Mouse (Mus musculus) thymus, postnatal 0 days (tissue): ENCODE results near the gene Tnks2. TPM values are rescaled to one million over a fixed set of nuclear protein-coding genes. Genes with fewer than 3 reads are reported as not detected.
"Not testable (repeated sequence)": the region's sequence is repeated elsewhere in the genome, so short reads cannot be mapped to it uniquely, and the experiment has no call there.

Source experiments
- DNase-seq: peaks from one replicate; pipeline ENCODE4 v3.0.0-alpha.2; 2015; ENCODE audit warnings: low spot score
- polyA plus RNA-seq: library from polyadenylated mRNA; unstranded; fragments of >200 nt; fragmentation: Nextera tagmentation; extraction: Ambion mirVana; gene quantifications from 2 replicates; pipeline ENCODE4 v1.2.1, GENCODE M21; 2015

Gene Tnks2
- polyA plus RNA-seq = 32.4 and 37.2 TPM in 2 replicates

DNA sequence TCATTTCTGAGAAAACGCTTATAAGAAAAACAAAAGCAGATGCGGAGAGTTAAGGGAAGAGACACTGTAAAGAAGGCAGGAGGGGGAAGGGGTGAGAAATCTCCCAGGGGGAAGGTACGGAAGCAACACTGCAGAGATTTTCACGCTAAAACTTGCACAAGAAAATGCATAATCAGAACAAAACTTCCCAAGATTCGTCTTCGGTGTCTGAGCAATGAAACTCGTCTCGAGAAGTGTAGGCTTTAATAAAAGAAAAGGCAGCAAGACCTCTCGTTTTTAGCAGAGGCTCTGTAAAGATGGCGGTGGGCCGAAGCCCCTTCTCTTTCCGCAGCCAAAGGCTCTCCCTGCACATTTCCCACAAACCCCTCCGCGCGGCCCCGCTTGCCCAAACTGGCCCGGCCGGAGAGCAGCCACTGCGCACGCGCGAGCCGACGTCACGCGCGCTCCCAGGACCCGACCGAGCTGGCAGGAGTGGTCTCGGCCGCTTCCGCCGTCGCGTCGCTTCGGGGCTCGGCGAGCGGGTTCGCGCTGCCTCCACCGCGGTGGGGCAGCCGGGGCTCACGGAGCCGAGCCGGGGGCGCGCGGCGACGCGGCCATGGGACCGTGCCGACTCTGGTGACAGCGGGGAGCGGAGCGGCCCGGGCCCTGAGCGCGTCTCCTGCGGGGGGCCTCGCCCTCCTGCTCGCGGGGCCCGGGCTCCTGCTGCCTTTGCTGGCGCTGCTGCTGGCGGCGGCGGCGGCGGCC lies at the start of gene Tnks2:
Tnks2 (plus strand) TSS at position 445 of the 744 bp plus-strand sequence.
- peak; percentile 94 for DNase-seq

DNA sequence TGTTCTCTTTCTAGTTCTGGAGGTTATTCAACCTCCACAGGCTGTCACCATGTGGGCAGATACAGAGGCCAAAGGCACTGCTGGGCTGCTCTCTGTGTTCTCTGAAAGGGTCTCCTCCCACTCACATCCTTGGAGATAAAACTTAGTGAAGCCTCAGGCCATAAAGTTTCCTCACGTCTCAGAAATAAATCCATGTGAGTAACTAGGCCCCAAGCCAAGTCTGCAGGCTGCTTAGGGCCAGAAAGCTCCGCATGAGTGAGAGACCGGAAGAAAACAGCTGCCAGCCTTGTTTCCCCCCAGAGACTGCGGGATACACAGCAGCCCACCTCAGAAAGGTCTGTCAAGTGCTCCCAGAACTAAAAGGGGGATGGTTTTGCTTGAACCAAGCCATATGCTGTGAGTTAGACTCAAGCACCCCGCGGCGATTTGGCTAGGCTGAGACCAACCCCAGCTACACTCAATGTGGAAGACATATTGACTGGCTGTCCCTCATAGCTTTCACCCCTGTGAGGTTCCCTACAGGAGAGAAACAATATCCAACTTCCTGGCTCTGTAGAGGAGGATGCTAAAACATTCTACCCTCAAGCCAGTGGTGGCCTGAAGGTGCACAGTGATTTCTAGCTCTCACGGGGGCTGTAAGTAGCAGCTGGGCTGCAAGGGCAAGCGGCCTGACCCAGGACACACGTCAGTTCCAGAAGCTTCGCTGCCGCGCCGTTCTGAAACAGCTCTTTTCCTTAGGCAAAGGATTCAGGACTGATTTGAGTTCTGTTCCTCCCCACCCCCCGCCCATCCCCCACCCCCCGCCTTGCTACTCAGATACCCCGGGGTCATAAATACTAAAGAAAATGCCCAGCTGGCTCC lies 43.9 kb upstream of the Tnks2 start:
- no peak for DNase-seq

DNA sequence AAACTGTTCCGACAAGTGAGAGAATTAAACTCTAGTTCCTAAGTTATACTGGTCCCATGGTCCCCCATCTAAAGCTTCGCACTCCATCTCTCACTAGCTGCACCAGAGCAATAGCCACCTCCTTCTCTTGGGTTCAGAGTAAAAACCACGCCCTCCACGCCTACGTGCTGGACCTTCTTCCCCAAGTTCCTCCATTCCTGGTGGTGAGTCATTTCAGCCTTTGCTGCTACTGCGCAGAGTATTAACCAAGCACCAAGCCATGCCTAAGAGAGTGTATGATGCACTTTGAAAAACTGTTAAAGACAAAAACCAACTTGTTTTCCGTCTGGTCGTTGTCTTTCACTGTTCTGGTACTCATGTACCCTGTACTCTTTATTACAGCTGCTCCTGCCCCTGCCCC lies 41.4 kb upstream of the Tnks2 start:
- DNase-seq = no peak

DNA sequence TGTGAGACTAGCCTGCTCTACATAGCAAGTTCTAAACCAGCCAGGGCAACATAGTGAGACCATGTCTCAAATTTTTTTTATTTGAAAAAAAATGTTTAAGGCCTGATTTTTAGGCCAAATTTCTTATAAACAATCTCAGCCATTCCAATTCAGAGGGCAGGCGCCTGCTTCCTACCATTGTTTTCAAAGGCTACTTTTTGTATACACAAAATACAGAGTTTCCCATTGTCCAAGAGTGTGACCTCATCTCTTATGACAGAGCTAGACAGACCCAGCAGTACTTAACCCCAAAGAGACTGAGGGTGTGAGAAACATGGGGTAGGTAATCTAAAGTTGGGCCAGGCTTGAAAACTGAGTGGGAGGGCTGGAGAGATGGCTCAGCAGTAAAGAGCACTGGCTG lies 40.6 kb upstream of the Tnks2 start:
- no peak for DNase-seq

DNA sequence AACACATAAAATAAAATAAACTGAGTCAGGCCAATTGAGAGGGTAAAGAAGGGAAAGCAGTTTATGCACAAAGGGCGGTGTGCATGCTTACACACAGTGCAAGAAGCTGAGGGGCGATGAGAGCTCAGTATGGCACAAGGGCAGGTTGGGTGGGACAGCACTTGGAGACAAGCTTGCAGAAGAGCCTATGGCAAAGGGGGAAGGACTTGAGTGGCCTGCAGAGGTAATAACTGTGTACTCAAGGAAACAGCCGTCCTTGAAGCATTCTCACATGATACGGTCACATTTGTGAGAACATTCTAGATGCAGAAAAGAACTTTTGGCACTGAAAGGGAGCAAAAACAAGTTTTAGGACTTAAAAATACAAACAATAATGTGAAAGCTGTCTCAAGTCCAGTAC lies 40.0 kb upstream of the Tnks2 start:
- DNase-seq = no peak

DNA sequence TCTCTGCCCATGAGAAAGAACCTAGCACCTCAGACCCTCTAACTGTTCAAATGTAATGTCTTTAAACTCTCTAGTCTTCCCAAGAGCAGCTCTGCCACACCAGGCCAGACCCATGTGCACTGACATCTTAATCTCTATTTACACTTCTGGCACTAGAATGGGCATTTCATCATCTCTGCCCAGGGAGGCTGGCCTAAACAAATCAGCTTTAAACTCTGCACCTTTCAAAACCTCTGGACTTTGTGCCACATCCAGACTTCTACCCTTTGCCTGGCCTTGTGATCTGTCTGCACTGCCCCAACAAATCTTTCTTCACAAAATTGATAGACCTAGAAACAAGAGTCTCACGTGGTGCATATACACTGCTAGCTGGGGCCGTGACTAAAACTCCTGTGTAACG lies 38.8 kb upstream of the Tnks2 start:
- DNase-seq = no peak

DNA sequence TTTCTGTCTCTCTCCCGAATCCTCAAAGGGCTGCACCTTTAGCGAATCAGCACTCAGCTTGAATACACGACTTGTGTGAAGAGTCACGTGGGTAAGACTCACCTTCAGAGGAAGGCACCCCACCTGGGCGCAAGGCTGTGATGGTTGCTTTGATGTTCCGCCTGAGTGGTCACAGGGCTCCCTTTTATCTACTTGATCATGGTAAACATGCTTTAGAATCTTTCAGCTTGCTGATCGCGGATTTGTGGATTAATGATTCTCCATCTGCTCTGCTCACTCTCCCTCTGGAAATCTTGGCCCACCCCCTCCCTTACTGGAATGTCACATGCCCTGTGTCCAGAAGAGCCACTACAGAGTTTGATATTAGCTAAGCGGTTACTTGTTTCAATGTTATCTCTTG lies 37.1 kb upstream of the Tnks2 start:
- DNase-seq = no peak

DNA sequence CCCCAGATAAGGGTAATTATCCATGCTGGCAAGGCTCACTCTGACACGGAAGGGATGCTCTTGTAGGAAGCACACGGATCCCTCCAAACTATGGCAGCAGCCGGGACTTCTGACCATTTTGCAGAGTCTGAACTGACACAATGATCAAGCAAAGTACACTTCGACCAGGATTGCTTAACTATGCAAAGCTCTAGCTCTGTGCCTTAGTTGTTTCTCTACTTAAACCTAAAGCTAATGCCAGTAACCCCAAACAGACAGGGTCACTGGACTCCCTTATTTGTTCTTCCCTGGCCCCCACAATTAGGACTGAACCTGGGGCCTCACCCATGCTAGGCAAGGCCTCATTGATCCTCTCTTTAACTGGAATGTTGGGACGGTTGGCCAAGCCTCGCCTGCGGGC lies 33.7 kb upstream of the Tnks2 start:
- DNase-seq = no peak

DNA sequence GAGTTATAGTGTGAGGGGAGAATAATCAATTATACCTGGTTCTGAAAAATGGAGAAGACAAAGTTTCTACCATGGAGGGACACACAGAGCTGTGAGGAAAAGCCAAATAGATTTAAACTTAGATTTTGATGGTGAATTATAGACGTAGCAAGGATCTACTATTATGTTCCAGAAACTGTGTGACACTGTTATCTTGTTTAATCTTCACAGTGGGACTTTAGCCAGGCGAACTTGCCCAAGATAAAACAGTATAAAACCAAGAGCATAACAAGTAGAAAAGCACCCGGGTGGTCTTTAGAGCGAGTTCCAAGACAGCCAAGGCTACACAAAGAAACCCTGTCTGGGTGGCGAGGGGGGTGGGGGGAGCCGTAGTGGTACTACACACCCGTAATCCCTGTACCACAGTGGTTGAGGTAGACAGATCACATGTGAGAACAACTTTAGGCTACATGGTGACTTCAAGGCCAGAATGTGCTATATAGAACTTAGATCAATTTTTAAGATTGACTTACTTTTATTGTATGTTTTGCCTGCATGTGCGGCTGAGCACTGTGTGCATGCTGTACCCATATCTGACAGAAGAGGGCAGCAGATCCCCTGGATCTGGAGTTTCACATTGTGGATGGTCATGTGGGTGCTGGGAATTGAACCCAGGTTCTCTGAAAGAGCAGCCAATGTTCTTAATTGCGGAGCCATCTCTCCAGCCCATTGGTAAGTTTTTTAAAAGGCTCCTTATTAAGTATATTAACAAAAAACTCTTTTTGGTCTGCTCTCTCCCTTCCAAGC lies 32.0 kb upstream of the Tnks2 start:
- no peak for DNase-seq

DNA sequence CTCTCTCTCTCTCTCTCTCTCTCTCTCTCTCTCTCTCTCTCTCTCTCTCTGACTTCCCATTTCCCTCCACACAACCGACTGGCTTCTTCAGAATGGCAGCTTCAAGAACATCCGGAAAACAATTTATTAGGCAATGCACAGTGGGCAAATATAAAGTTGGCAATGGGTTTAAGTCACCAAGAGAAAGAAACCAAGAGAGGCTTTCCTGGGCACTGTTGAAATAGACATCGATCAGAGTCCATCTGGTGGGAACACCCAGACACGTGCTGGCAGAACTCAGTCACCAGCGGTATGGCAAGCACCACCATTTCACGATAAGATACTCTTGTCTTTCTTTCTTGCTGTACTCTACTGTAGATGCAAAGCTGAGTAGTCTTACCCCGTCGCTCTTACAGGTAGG lies 30.6 kb upstream of the Tnks2 start:
- DNase-seq = no peak

DNA sequence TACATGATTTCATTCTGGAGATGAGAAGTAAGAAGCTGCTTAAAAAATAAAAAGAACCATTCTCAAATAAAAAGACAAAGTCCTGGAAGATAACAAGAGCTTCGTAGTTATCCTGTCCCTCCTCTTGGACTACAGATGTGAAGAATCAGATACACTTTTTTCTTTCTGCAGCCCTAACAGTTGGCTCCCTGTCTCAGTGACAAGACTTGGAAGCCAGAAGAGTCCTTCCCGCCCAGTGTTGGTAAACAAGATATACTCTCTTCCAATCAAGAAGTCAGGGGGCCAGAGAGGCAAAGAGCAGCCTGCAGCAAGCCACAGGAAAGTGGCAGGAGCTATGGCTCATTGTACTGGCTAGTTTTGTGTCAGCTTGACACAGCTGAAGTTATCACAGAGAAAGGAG lies 27.2 kb upstream of the Tnks2 start:
- DNase-seq = no peak

DNA sequence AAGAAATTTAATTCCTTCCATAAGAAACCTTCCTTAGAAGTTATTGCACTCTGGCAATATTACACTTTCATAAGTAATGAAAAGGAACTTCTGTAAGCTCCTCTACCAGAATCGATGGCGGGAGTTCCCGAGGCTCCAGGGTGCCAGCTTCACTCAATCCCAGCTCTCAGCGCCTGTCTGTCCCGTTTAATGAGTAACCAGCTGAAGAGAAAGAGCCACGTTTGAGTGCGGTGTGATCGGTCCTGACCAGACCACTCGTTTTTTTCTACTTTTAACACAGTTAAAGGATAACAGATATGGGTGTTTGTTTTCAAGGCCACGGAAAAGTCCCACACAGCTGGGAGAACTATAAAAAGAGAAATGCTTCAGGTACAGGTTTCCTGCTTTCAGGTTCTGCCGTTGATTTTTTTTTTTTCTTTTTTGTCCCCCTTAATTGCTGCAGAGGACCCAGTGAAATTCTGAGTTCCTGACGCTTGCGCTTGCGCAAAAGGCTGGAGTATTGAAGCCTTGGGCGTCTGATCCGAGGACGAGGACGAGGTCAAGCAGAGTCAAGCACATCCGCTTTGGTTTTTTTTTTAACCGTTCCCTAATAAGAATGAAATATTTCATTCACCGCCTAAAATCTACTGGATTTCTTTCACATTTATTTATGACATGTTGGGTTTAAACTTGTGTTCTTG lies 25.5 kb upstream of the Tnks2 start:
- no peak for DNase-seq

DNA sequence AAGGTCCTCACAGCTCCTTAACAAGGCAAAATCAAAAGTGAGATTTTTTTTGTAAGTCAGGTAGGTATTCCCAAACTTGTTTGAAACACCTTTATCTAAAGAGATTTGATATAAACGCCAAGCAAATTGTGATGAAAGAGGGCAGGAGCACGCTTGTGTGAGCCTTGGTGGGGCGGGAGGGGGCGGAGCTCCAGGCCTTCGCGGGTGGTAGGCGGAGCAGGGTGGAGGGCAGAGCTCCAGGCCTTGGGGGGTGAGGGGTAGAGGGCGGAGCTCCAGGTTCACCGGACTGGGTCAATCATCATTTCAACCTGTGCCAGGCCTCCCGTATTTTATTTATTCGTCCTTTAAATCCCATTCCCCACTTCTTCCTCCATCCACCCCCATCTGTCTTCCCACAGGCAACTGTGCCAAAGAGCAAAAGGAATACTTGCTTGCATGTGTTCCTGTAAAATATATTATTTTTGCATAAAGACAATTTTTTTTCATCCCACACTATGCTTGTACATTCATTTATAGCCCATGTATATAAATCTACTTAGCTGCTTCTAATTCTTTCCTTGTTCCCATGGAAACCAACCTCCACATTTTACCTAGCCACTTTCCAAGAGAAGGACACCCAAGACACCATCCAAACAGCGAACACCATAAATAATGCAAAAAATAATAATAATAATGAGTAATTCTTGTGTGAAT lies 24.4 kb upstream of the Tnks2 start:
- no peak for DNase-seq

DNA sequence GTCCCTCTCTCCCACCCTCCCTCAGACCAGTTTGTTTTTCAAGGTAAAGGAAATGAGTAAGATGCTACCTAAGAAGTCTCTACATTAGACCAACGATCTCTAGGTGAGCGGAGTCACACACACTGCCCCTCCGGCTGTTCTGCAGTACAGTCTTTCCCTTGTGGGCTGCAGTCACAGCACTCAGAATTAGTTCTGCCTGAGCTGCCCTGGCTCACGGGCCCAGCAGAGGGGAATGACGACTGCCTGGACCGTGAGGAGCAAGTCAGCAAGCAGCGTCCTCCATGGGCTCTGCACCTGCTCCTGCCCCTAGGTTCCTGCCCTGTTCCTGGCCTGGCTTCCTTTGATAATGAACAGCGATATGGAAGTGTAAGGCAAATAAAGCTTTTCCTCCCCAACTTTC lies 22.0 kb upstream of the Tnks2 start:
- DNase-seq = no peak

DNA sequence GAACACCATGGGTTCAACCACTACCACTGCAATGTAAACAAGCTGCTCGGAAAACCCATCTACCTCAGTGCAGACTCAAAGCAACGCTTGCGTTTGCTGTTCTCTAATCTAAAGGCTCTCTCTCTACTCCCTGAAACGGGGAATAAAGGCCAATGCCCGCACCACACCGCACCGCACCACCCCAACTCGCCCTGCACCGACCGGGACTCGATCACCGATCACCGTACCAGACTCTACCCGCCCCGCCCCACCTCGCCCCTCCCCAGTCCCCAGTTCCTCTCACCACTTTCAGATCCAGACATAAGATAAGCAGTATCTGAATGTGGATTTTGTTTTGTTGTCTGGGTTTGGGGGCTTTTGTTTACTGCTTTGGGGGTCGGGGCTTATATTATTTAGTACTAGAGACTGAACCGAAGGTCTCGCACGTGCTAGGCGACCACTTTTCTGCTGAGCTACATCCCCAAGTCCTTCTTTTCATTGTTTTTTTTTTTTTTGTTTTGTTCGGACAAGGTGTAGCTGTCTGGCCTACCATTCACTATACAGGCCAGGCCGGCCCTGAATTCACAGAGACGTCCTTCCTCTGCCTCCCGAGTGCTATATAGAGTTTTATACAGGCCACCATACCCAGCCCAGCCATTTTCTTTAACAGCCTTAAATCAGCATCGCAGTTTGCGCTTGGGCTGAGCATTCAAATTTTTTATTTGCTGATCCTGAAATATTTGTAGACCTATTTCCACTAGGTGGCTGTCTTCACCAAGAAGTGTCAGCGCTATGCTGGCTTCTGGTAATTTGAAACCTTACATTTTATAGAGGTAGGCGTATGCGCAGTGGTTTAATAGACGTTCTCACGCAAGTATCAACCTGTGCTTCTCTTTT lies 18.4 kb upstream of the Tnks2 start:
- DNase-seq = peak; percentile 71

DNA sequence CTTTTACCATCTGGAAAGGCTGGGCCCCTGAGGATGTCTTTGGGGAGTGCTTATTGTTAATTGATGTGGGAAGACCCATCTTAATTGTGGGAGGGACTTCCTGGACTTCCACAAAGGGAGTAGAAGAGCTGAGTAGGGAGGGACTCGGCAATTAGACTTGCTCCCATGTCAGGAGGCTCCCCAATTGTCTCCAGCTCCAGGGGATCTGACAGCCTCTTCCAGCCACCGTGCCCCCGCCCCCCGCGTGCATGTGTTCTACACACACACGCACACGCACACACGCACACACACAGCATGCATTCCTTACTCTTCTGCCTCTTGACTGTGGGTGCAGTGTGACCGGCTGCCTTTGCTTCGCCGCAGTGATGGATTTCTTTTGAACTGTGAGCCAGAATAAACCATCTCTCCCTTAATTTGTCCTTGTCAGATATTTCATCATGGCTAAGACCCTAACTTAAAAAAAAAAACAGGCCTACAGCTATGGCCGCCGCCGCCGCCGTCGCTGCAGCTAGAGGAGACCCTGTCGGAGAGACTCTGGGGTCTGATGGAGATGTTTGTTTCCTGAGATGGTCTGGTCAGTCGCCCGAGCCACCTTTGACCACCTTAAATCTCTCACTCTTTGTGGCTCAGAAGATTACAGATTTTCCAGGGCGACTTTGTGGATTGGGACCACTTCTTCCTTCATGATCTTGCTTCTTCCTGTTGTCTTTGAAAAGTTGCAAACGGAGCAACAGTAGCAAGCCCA lies 15.7 kb upstream of the Tnks2 start:
- DNase-seq = peak; percentile 30

DNA sequence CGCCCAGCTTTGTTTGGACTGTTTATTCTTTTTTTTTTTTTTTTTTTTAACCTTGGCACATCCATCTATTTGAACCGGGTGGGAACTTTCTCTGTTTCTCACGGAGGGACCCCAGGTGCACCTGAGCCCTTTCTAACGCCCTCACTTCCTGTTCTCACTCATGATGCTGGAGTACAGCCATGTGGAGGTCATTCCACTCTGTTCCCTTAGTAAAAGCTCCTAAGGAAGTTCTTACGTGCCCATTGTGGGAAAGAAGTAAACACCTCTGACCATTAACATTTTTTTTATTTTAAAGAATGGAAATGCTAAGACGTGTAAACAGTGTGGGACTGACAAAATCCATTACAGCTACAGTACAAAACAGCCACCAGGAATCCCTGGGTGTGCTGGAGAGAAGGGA lies 14.8 kb upstream of the Tnks2 start:
- peak; percentile 6 for DNase-seq

DNA sequence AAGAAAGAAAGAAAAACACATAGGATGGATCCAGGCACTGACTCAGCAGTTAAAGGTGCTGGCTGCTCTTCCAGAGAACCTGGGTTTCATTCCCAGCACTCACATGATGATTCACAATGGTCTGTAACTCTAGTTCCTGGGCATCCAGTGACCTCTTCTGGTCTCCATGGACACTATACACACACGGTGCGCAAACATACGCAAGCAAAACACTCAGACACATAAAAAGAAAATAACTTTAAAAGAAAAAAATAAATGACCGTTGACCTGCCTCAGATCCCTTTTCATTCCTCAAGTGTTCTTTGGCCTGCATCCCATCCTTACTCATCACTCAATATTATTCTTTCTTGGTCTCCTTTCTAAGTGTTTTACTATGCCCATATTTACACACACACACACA lies 13.6 kb upstream of the Tnks2 start:
- DNase-seq = no peak

DNA sequence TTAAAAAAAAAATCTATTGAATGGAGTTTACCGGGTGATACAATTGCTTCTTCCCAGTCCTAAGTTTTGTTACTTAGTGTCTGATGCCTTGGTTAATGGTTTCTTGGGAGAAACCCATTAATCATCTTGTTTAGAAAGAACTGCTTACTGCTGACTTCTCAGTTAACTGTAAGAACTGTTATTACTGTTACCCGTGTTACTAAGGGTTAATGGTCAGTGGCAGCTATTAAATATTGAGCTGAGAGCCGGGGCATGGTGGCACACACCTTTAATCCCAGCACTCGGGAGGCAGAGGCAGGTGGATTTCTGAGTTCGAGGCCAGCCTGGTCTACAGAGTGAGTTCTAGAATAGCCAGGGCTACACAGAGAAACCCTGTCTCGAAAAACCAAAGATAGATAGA lies 12.7 kb upstream of the Tnks2 start:
- not testable (repeated sequence) for DNase-seq
